Mouse (Mus musculus) heart, embryonic 15.5 days (tissue): ENCODE data around the gene 2010005H15Rik. TPM values are rescaled to one million over a fixed set of nuclear protein-coding genes. Genes with fewer than 3 reads are reported as not detected.

Experiments used
- polyA plus RNA-seq: library from polyadenylated mRNA; unstranded; fragments of >200 nt; fragmentation: Nextera tagmentation; extraction: Ambion mirVana; gene quantifications from 2 replicates; pipeline ENCODE4 v1.2.1, GENCODE M21; 2015

2010005H15Rik gene
- polyA plus RNA-seq, 1 experiment from 2014 or later: not detected

Other genes with a start within 250 kb of the 2010005H15Rik start
- gene Kpna1, start 242.7 kb upstream of the 2010005H15Rik start, polyA plus RNA-seq: 38.0 and 39.1 TPM in 2 replicates
- gene Wdr5b, start 180.3 kb upstream of the 2010005H15Rik start, polyA plus RNA-seq: 6.0 and 6.8 TPM in 2 replicates
- gene Fam162a, start 149.9 kb upstream of the 2010005H15Rik start, polyA plus RNA-seq: 733 and 988 TPM in 2 replicates
- gene Ccdc58, start 149.8 kb upstream of the 2010005H15Rik start, polyA plus RNA-seq: 64.5 and 90.8 TPM in 2 replicates
- gene Csta1, start 90.2 kb upstream of the 2010005H15Rik start, polyA plus RNA-seq: not detected in 2 replicates
- 0.79 and 1.4 TPM in 2 replicates for gene Stfa2l1, start 64.7 kb upstream of the 2010005H15Rik start, polyA plus RNA-seq
- 1.7 and 2.6 TPM in 2 replicates for gene Gm5483, start 37.3 kb upstream of the 2010005H15Rik start, polyA plus RNA-seq
- not detected in 2 replicates for gene Gm5416, start 11.1 kb upstream of the 2010005H15Rik start, polyA plus RNA-seq
- gene Stfa1, start 55.5 kb downstream of the 2010005H15Rik start, polyA plus RNA-seq: 4.0 and 6.2 TPM in 2 replicates
- not detected in 2 replicates for gene BC117090, start 112.9 kb downstream of the 2010005H15Rik start, polyA plus RNA-seq
- 3.9 and 7.1 TPM in 2 replicates for gene BC100530, start 146.3 kb downstream of the 2010005H15Rik start, polyA plus RNA-seq
- gene Stfa2, start 187.0 kb downstream of the 2010005H15Rik start, polyA plus RNA-seq: 0.34 and 0.60 TPM in 2 replicates
- gene Stfa3, start 233.9 kb downstream of the 2010005H15Rik start, polyA plus RNA-seq: 1.5 and 1.9 TPM in 2 replicates